In genomic region chr5:33681611-33682388, GRCm38 (mm10) we compare ENCODE assay signal across 14 mouse cellular contexts. TPM values are rescaled to one million over a fixed set of nuclear protein-coding genes. Genes with fewer than 3 reads are reported as not detected.
DNase-seq lines count a peak whose midpoint lies in the region; ATAC-seq and TF ChIP-seq lines count a peak whose summit lies in the region.
"Had no signal": no experiment of that assay in that cellular context is flagged by ENCODE, and none has a peak within 500 bp of the region (broad histone marks: within the 10 kb centered on the region; RNA-seq: fewer than 3 reads in every experiment).

No protein-coding gene starts in this region.

- 0 out of 2 replicates have a peak, but pooled peaks have one; percentile 5 for TF ChIP-seq CTCF in heart, adult 2 months (IDR thresholded peaks at IDR 0.05)
- no peak for TF ChIP-seq CTCF in CH12.LX (conservative IDR thresholded peaks at IDR 0.05 in 1 of 2, IDR thresholded peaks at IDR 0.05 in 1 of 2; ENCODE audit: low read depth in 2 of 2, low read length in 2 of 2)
- no peak for TF ChIP-seq CTCF in liver, postnatal 0 days (IDR thresholded peaks at IDR 0.05; ENCODE audit: low read depth)

- 50% methylated on average over 15 of the region's 15 CpGs for WGBS in heart, adult 2 months
- WGBS in liver, postnatal 0 days (ENCODE audit: insufficient replicate concordance), result 47% methylated on average over 15 of the region's 15 CpGs

- TF ChIP-seq EP300 in heart, adult 2 months (IDR thresholded peaks at IDR 0.05; ENCODE audit: insufficient read depth, low read depth, low read length), result 0 out of 2 replicates have a peak, but pooled peaks have one; percentile 14
- no peak for TF ChIP-seq EP300 in CH12.LX (IDR thresholded peaks at IDR 0.05; ENCODE audit: low read length)
- TF ChIP-seq EP300 in liver, postnatal 0 days (IDR thresholded peaks at IDR 0.05; ENCODE audit: low read depth), result no peak

- intact Hi-C loops in heart, adult 2 months (cut with DNase I), result loop anchor here (5.0 kb wide), 1 partner anchor 271 kb away; no protein-coding TSS in a partner anchor

- dilution Hi-C loops in CH12.LX (cut with MboI; ENCODE audit: extremely low pct_ligation_motif_present, extremely low pct_unique_long_range_greater_than_20kb, low sequenced_read_pairs), result no loop called here

- peak; percentile 55; the same call in 1 of the 2 replicates for ATAC-seq in granulocyte monocyte progenitor cell, adult 5-6 weeks (replicated peaks; ENCODE audit: poor library complexity, severe bottlenecking)
- ATAC-seq in liver, postnatal 0 days, result peak; percentile 66
- ATAC-seq: forebrain, postnatal 0 days had no signal

- no peaks in the 10 kb centered on the region for H3K36me3 ChIP-seq in heart, adult 2 months (ENCODE audit: control insufficient read depth, insufficient read depth, low read length)
- no peaks in the 10 kb centered on the region for H3K36me3 ChIP-seq in CH12.LX (replicated peaks in 1 of 2; ENCODE audit: control insufficient read depth in 1 of 2, insufficient read depth in 1 of 2, low read length in 1 of 2)
- H3K36me3 ChIP-seq in liver, postnatal 0 days (replicated peaks; ENCODE audit: insufficient read depth, low read length), result no peaks in the 10 kb centered on the region

- no peak overlapping the region for H3K4me3 ChIP-seq in heart, adult 2 months
- H3K4me3 ChIP-seq in CH12.LX (replicated peaks in 1 of 3; ENCODE audit: low read depth in 2 of 3, low read length in 2 of 3, poor library complexity in 1 of 3), result no peak overlapping the region
- H3K4me3 ChIP-seq in liver, postnatal 0 days (ENCODE audit: low read depth, low read length), result no peak overlapping the region

- in situ Hi-C loops in CH12.LX (cut with MboI; ENCODE audit: low pct_ligation_motif_present, low pct_unique_long_range_greater_than_20kb, low sequenced_read_pairs), result loop anchor here (5.0 kb wide), 1 partner anchor 61 kb away; no protein-coding TSS in a partner anchor

- no peak overlapping the region for H3K4me2 ChIP-seq in CH12.LX (ENCODE audit: insufficient read depth, low read depth, poor library complexity, severe bottlenecking)
- no peak overlapping the region for H3K4me2 ChIP-seq in liver, postnatal 0 days (ENCODE audit: low read depth, low read length)

- DNase-seq in heart, adult 2 months, result no peak
- no peak for DNase-seq in heart, adult 9 months (ENCODE audit: low spot score in 2 of 2)
- DNase-seq in CH12.LX (ENCODE audit: extremely low read depth), result peak; percentile 17
- DNase-seq in liver, postnatal 0 days, result no peak
- no peak for DNase-seq in kidney, adult 18-20 months
- DNase-seq in adrenal gland, postnatal 10 days, result no peak
- DNase-seq in right cerebral cortex, postnatal 10 days (ENCODE audit: low spot score in 2 of 2), result no peak
- DNase-seq: B cell, adult 2 months; cerebellum, adult 18-20 months; forebrain, postnatal 0 days; gastrocnemius, postnatal 36 days; kidney, adult 11 months; layer of hippocampus, adult 9-11 months had no signal

- no peaks in the 10 kb centered on the region for H3K27me3 ChIP-seq in heart, adult 2 months (ENCODE audit: control insufficient read depth, insufficient read depth, low read length)
- peaks cover 18% of the 10 kb centered on the region for H3K27me3 ChIP-seq in CH12.LX (replicated peaks)
- H3K27me3 ChIP-seq in liver, postnatal 0 days (ENCODE audit: insufficient read depth, low read length), result no peaks in the 10 kb centered on the region

- H3K79me2 ChIP-seq in heart, adult 2 months (replicated peaks; ENCODE audit: control insufficient read depth, insufficient read depth, low read length), result no peaks in the 10 kb centered on the region
- no peaks in the 10 kb centered on the region for H3K79me2 ChIP-seq in CH12.LX (replicated peaks; ENCODE audit: control insufficient read depth, extremely low read depth, insufficient read depth, poor library complexity, severe bottlenecking)

- TF ChIP-seq POLR2A in heart, adult 2 months (IDR thresholded peaks at IDR 0.05; ENCODE audit: insufficient read depth, low read depth, low read length), result no peak
- TF ChIP-seq POLR2A in CH12.LX (IDR thresholded peaks at IDR 0.05; ENCODE audit: low read depth, low read length), result no peak

- no peak overlapping the region for H3K9ac ChIP-seq in heart, adult 2 months (ENCODE audit: low read depth, low read length)
- H3K9ac ChIP-seq in CH12.LX (ENCODE audit: insufficient read depth, low read depth), result no peak overlapping the region
- H3K9ac ChIP-seq in liver, postnatal 0 days (replicated peaks), result no peak overlapping the region
- H3K9ac ChIP-seq: forebrain, postnatal 0 days had no signal

- no peak for TF ChIP-seq RAD21 in CH12.LX (IDR thresholded peaks at IDR 0.05; ENCODE audit: low read depth, low read length)

- H3K4me1 ChIP-seq in heart, adult 2 months (ENCODE audit: control insufficient read depth, insufficient read depth, low read length), result peaks cover 3% of the 10 kb centered on the region
- peaks cover 0 to 33% of the 10 kb centered on the region in 2 experiments; a peak in 2 of 4 replicates for H3K4me1 ChIP-seq in CH12.LX (ENCODE audit: control insufficient read depth in 1 of 2, insufficient read depth in 2 of 2)
- H3K4me1 ChIP-seq in liver, postnatal 0 days (ENCODE audit: insufficient read depth), result peaks cover 7% of the 10 kb centered on the region

- peaks cover 3% of the 10 kb centered on the region for H3K9me3 ChIP-seq in CH12.LX (replicated peaks; ENCODE audit: low read length)
- no peaks in the 10 kb centered on the region for H3K9me3 ChIP-seq in liver, postnatal 0 days (ENCODE audit: low read length)

- peak overlapping the region; percentile 9 for H3K27ac ChIP-seq in heart, adult 2 months
- no peak overlapping the region for H3K27ac ChIP-seq in CH12.LX (ENCODE audit: insufficient read depth, low read depth)
- H3K27ac ChIP-seq in liver, postnatal 0 days (ENCODE audit: low read depth), result no peak overlapping the region

TF ChIP-seq in CH12.LX, 34 proteins besides CTCF, POLR2A, EP300 and RAD21 (continues in another document):
- no peak for TF ChIP-seq NRF1 (IDR thresholded peaks at IDR 0.05; ENCODE audit: low read depth, low read length)
- no peak for TF ChIP-seq MYC (IDR thresholded peaks at IDR 0.05; ENCODE audit: low read depth, low read length)
- no peak for TF ChIP-seq ZC3H11A (IDR thresholded peaks at IDR 0.05; ENCODE audit: low read depth, low read length)
- TF ChIP-seq RCOR1 (conservative IDR thresholded peaks at IDR 0.05; ENCODE audit: low read depth, low read length), result no peak
- TF ChIP-seq TCF12 (IDR thresholded peaks at IDR 0.05; ENCODE audit: low read depth, low read length), result no peak
- TF ChIP-seq USF1 (IDR thresholded peaks at IDR 0.05; ENCODE audit: low read depth, low read length), result no peak

RNA-seq across cellular contexts. Expression of gene Tmem129, which starts 23.6 kb away (rescaled TPM):
- 10 to 100 TPM; 19.3 to 21.8 TPM for total RNA-seq in heart, adult 2 months (2021)
- 40.1 and 49.0 TPM in 2 replicates for polyA plus RNA-seq in heart, adult 2 months (2012; rRNA removed)
- 14.8 and 15.2 TPM in 2 replicates for total RNA-seq in CH12.LX (2012; rRNA removed)
- total RNA-seq in CH12.LX (2014; rRNA removed), result 10.8 and 11.2 TPM in 2 replicates
- polyA plus RNA-seq in CH12.LX (2012; ENCODE audit: insufficient read length, low read depth), result 8.4 and 12.7 TPM in 2 replicates
- total RNA-seq in granulocyte monocyte progenitor cell, adult 5-6 weeks (2014; fragmentation: Nextera tagmentation), result 15.0 and 27.7 TPM in 2 replicates
- total RNA-seq in granulocyte monocyte progenitor cell, adult 5-6 weeks (2017), result 19.7 and 26.2 TPM in 2 replicates
- polyA plus RNA-seq in liver, postnatal 0 days (2015; fragmentation: Nextera tagmentation; extraction: Ambion mirVana), result 15.8 and 16.5 TPM in 2 replicates
- total RNA-seq in adrenal gland, postnatal 10 days (2021), result 10 to 100 TPM; 18.6 to 21.7 TPM

RNA-seq across cellular contexts. Expression of gene Tacc3, which starts 23.9 kb away (rescaled TPM):
- total RNA-seq in heart, adult 2 months (2021), result 1 to 10 TPM; 1.4 to 3.1 TPM
- polyA plus RNA-seq in heart, adult 2 months (2012; rRNA removed), result 1.8 and 2.6 TPM in 2 replicates
- total RNA-seq in CH12.LX (2012; rRNA removed) (89.4 and 110 TPM in 2 replicates), CH12.LX (2014; rRNA removed) (186 and 202 TPM in 2 replicates)
- polyA plus RNA-seq in CH12.LX (2012; ENCODE audit: insufficient read length, low read depth), result 160 and 175 TPM in 2 replicates
- 79.1 and 81.0 TPM in 2 replicates for total RNA-seq in granulocyte monocyte progenitor cell, adult 5-6 weeks (2014; fragmentation: Nextera tagmentation)
- 186 and 201 TPM in 2 replicates for total RNA-seq in granulocyte monocyte progenitor cell, adult 5-6 weeks (2017)
- 64.2 and 67.0 TPM in 2 replicates for polyA plus RNA-seq in liver, postnatal 0 days (2015; fragmentation: Nextera tagmentation; extraction: Ambion mirVana)
- total RNA-seq in adrenal gland, postnatal 10 days (2021), result 10 to 100 TPM; 24.0 to 31.5 TPM

RNA-seq across cellular contexts. Expression of gene Slbp, which starts 29.4 kb away (rescaled TPM):
- 10 to 100 TPM; 10.6 to 12.7 TPM for total RNA-seq in heart, adult 2 months (2021)
- polyA plus RNA-seq in heart, adult 2 months (2012; rRNA removed), result 7.7 and 13.8 TPM in 2 replicates
- total RNA-seq in CH12.LX (2012; rRNA removed), result 85.4 and 111 TPM in 2 replicates
- total RNA-seq in CH12.LX (2014; rRNA removed), result 263 and 284 TPM in 2 replicates
- polyA plus RNA-seq in CH12.LX (2012; ENCODE audit: insufficient read length, low read depth), result 117 and 148 TPM in 2 replicates
- total RNA-seq in granulocyte monocyte progenitor cell, adult 5-6 weeks (2014; fragmentation: Nextera tagmentation), result 154 and 174 TPM in 2 replicates
- total RNA-seq in granulocyte monocyte progenitor cell, adult 5-6 weeks (2017), result 251 and 253 TPM in 2 replicates
- 144 and 150 TPM in 2 replicates for polyA plus RNA-seq in liver, postnatal 0 days (2015; fragmentation: Nextera tagmentation; extraction: Ambion mirVana)
- total RNA-seq in adrenal gland, postnatal 10 days (2021), result 10 to 100 TPM; 50.1 to 56.5 TPM

RNA-seq across cellular contexts. Expression of gene Fgfr3, which starts 39.7 kb away (rescaled TPM):
- total RNA-seq in heart, adult 2 months (2021), result 10 to 100 TPM in 1 of 2 experiments, 1 to 10 TPM in 1; 8.6 to 10.1 TPM
- polyA plus RNA-seq in heart, adult 2 months (2012; rRNA removed), result 15.1 and 15.4 TPM in 2 replicates
- total RNA-seq in CH12.LX (2012; rRNA removed) (0.76 and 1.2 TPM in 2 replicates), CH12.LX (2014; rRNA removed) (0.12 and 0.19 TPM in 2 replicates)
- polyA plus RNA-seq in CH12.LX (2012; ENCODE audit: insufficient read length, low read depth), result 0.23 and 0.35 TPM in 2 replicates
- not detected in 2 replicates for total RNA-seq in granulocyte monocyte progenitor cell, adult 5-6 weeks (2014; fragmentation: Nextera tagmentation)
- not detected in 2 replicates for total RNA-seq in granulocyte monocyte progenitor cell, adult 5-6 weeks (2017)
- polyA plus RNA-seq in liver, postnatal 0 days (2015; fragmentation: Nextera tagmentation; extraction: Ambion mirVana), result 1.3 and 1.4 TPM in 2 replicates
- 1 to 10 TPM; 4.8 to 8.8 TPM for total RNA-seq in adrenal gland, postnatal 10 days (2021)

RNA-seq across cellular contexts. Expression of gene Gm9903, which starts 52.1 kb away (rescaled TPM):
- 1 to 10 TPM; 1.0 to 1.1 TPM for total RNA-seq in heart, adult 2 months (2021)
- 2.1 and 2.5 TPM in 2 replicates for polyA plus RNA-seq in heart, adult 2 months (2012; rRNA removed)
- total RNA-seq in CH12.LX (2012; rRNA removed), result 0.08 and 0.21 TPM in 2 replicates
- 0.16 and 0.22 TPM in 2 replicates for total RNA-seq in CH12.LX (2014; rRNA removed)
- 0.26 TPM in 1 of 2 replicates, not detected in the other for polyA plus RNA-seq in CH12.LX (2012; ENCODE audit: insufficient read length, low read depth)
- total RNA-seq in granulocyte monocyte progenitor cell, adult 5-6 weeks (2014; fragmentation: Nextera tagmentation), result 0.75 TPM in 1 of 2 replicates, not detected in the other
- total RNA-seq in granulocyte monocyte progenitor cell, adult 5-6 weeks (2017), result 0.15 and 0.30 TPM in 2 replicates
- polyA plus RNA-seq in liver, postnatal 0 days (2015; fragmentation: Nextera tagmentation; extraction: Ambion mirVana), result 0.06 and 0.20 TPM in 2 replicates
- under 1 TPM; 0.39 to 0.48 TPM for total RNA-seq in adrenal gland, postnatal 10 days (2021)

Comparison
In these comparisons a context has a peak if more than half of its experiments do, and no peak if none do; other contexts are left out.
1. RNA of gene Tacc3, which starts 23.9 kb away (total RNA-seq): 79.1 to 201 TPM in granulocyte monocyte progenitor cell, adult 5-6 weeks, 89.4 to 202 TPM in CH12.LX and 24.0 to 31.5 TPM in adrenal gland, postnatal 10 days; 1.4 to 3.1 TPM in heart, adult 2 months; every median in the first group is over 4 times any median in the second.